Mouse (Mus musculus): ENCODE data around the gene Hyal1. TPM values are rescaled to one million over a fixed set of nuclear protein-coding genes. Genes with fewer than 3 reads are reported as not detected.
A peak's percentile ranks its signal among the peaks of the same experiment; 100 is the strongest.

Hyal1 gene
- total and polyA plus RNA-seq, 3 experiments = 0.40 to 0.59 TPM; not detected in 1

GRCm38 (mm10) chr9:107601275-107601674 is 24.5 kb downstream of the Hyal1 start:
- peaks cover 4 to 54% of the 10 kb centered on the region in 2 experiments for H3K36me3 ChIP-seq (replicated peaks in 1 of 2; ENCODE audit: control insufficient read depth in 1 of 2, insufficient read depth in 1 of 2, low read length in 1 of 2)
- dilution Hi-C loops (cut with MboI; ENCODE audit: extremely low pct_ligation_motif_present, extremely low pct_unique_long_range_greater_than_20kb, low sequenced_read_pairs) (no loop called here), in situ Hi-C loops (cut with MboI; ENCODE audit: low pct_ligation_motif_present, low pct_unique_long_range_greater_than_20kb, low sequenced_read_pairs) (no loop called here)
- H3K79me2 ChIP-seq (replicated peaks; ENCODE audit: control insufficient read depth, extremely low read depth, insufficient read depth, poor library complexity, severe bottlenecking) = no peaks in the 10 kb centered on the region
- no peak overlapping the region for H3K4me3 ChIP-seq (replicated peaks in 1 of 3; ENCODE audit: low read depth in 2 of 3, low read length in 2 of 3, poor library complexity in 1 of 3)
- H3K27ac ChIP-seq (ENCODE audit: insufficient read depth, low read depth) = no peak overlapping the region
- no peak overlapping the region for H3K9ac ChIP-seq (ENCODE audit: insufficient read depth, low read depth)
- no peak for TF ChIP-seq MYC (IDR thresholded peaks at IDR 0.05; ENCODE audit: low read depth, low read length)
- TF ChIP-seq ZNF384 (IDR thresholded peaks at IDR 0.05; ENCODE audit: low read depth, low read length) = no peak
- no peak overlapping the region for H3K4me2 ChIP-seq (ENCODE audit: insufficient read depth, low read depth, poor library complexity, severe bottlenecking)
- H3K4me1 ChIP-seq (ENCODE audit: control insufficient read depth in 1 of 2, insufficient read depth in 2 of 2) = peaks cover 27 to 48% of the 10 kb centered on the region in 2 experiments
- no peak for DNase-seq (ENCODE audit: extremely low read depth)
- H3K27me3 ChIP-seq (replicated peaks) = no peaks in the 10 kb centered on the region
- H3K9me3 ChIP-seq (replicated peaks; ENCODE audit: low read length) = no peaks in the 10 kb centered on the region

GRCm38 (mm10) chr9:107602068-107602648 is 25.4 kb downstream of the Hyal1 start:
- H3K4me2 ChIP-seq (ENCODE audit: insufficient read depth, low read depth, poor library complexity, severe bottlenecking) = 0 out of 2 replicates have a peak overlapping the region, but pooled peaks have one; percentile 0
- no peaks in the 10 kb centered on the region for H3K79me2 ChIP-seq (replicated peaks; ENCODE audit: control insufficient read depth, extremely low read depth, insufficient read depth, poor library complexity, severe bottlenecking)
- H3K4me1 ChIP-seq (ENCODE audit: control insufficient read depth in 1 of 2, insufficient read depth in 2 of 2) = peaks cover 27 to 52% of the 10 kb centered on the region in 2 experiments
- H3K27me3 ChIP-seq (replicated peaks) = no peaks in the 10 kb centered on the region
- H3K4me3 ChIP-seq (replicated peaks in 1 of 3; ENCODE audit: low read depth in 2 of 3, low read length in 2 of 3, poor library complexity in 1 of 3) = no peak overlapping the region
- peak; percentile 84 for DNase-seq (ENCODE audit: extremely low read depth)
- H3K9ac ChIP-seq (ENCODE audit: insufficient read depth, low read depth) = peak overlapping the region; percentile 16; the same call in 1 of the 2 replicates
- no peak overlapping the region for H3K27ac ChIP-seq (ENCODE audit: insufficient read depth, low read depth)
- in situ Hi-C loops (cut with MboI; ENCODE audit: low pct_ligation_motif_present, low pct_unique_long_range_greater_than_20kb, low sequenced_read_pairs) (no loop called here), dilution Hi-C loops (cut with MboI; ENCODE audit: extremely low pct_ligation_motif_present, extremely low pct_unique_long_range_greater_than_20kb, low sequenced_read_pairs) (no loop called here)
- no peaks in the 10 kb centered on the region for H3K9me3 ChIP-seq (replicated peaks; ENCODE audit: low read length)
- H3K36me3 ChIP-seq (replicated peaks in 1 of 2; ENCODE audit: control insufficient read depth in 1 of 2, insufficient read depth in 1 of 2, low read length in 1 of 2) = peaks cover 4 to 45% of the 10 kb centered on the region in 2 experiments
- TF ChIP-seq USF1 (IDR thresholded peaks at IDR 0.05; ENCODE audit: low read depth, low read length) = no peak
- TF ChIP-seq IRF4 (IDR thresholded peaks at IDR 0.05; ENCODE audit: low read depth, low read length) = peak; percentile 74
- TF ChIP-seq JUN (IDR thresholded peaks at IDR 0.05; ENCODE audit: insufficient read depth, low read depth, low read length) = no peak
- no peak for TF ChIP-seq E2F4 (IDR thresholded peaks at IDR 0.05; ENCODE audit: insufficient replicate concordance, low read depth, low read length)
- no peak for TF ChIP-seq CHD2 (IDR thresholded peaks at IDR 0.05; ENCODE audit: low read length)
- peak; percentile 19; the same call in 1 of the 2 replicates for TF ChIP-seq MXI1 (IDR thresholded peaks at IDR 0.05; ENCODE audit: low read depth, low read length)
- no peak for TF ChIP-seq TBP (conservative IDR thresholded peaks at IDR 0.05; ENCODE audit: low read depth, low read length)
- no peak for TF ChIP-seq MAZ (IDR thresholded peaks at IDR 0.05; ENCODE audit: low read depth, low read length)
- TF ChIP-seq ZKSCAN1 (IDR thresholded peaks at IDR 0.05; ENCODE audit: borderline replicate concordance, low read depth, low read length) = no peak
- no peak for TF ChIP-seq USF2 (conservative IDR thresholded peaks at IDR 0.05; ENCODE audit: low read depth, low read length)
- 0 out of 2 replicates have a peak, but pooled peaks have one; percentile 61 for TF ChIP-seq SIN3A (IDR thresholded peaks at IDR 0.05; ENCODE audit: low read length)
- peak; percentile 58 for TF ChIP-seq ELF1 (IDR thresholded peaks at IDR 0.05; ENCODE audit: low read depth, low read length)
- TF ChIP-seq NELFE (IDR thresholded peaks at IDR 0.05; ENCODE audit: low read depth, low read length) = no peak; the same call in 1 of the 2 replicates
- no peak for TF ChIP-seq GABPA (IDR thresholded peaks at IDR 0.05; ENCODE audit: insufficient replicate concordance, low read depth, low read length)
- peak; percentile 99 for TF ChIP-seq RAD21 (IDR thresholded peaks at IDR 0.05; ENCODE audit: low read depth, low read length)
- 0 out of 2 replicates have a peak, but pooled peaks have one; percentile 14 for TF ChIP-seq JUND (conservative IDR thresholded peaks at IDR 0.05; ENCODE audit: low read depth, low read length)
- peak; percentile 49; the same call in 1 of the 2 replicates for TF ChIP-seq MEF2A (IDR thresholded peaks at IDR 0.05; ENCODE audit: borderline replicate concordance, low read depth, low read length)
- no peak for TF ChIP-seq ZNF384 (IDR thresholded peaks at IDR 0.05; ENCODE audit: low read depth, low read length)
- TF ChIP-seq CHD1 (IDR thresholded peaks at IDR 0.05; ENCODE audit: low read depth, low read length) = no peak
- TF ChIP-seq PAX5 (IDR thresholded peaks at IDR 0.05; ENCODE audit: low read length) = no peak
- no peak for TF ChIP-seq EP300 (IDR thresholded peaks at IDR 0.05; ENCODE audit: low read length)
- TF ChIP-seq BHLHE40 (IDR thresholded peaks at IDR 0.05; ENCODE audit: low read depth, low read length) = peak; percentile 52; the same call in 1 of the 2 replicates
- TF ChIP-seq HCFC1 (IDR thresholded peaks at IDR 0.05; ENCODE audit: low read depth, low read length) = peak; percentile 37; the same call in 1 of the 2 replicates
- no peak for TF ChIP-seq UBTF (IDR thresholded peaks at IDR 0.05; ENCODE audit: low read depth, low read length)
- TF ChIP-seq RCOR1 (conservative IDR thresholded peaks at IDR 0.05; ENCODE audit: low read depth, low read length) = no peak
- no peak for TF ChIP-seq ETS1 (conservative IDR thresholded peaks at IDR 0.05; ENCODE audit: low read depth, low read length)
- peak; percentile 92 for TF ChIP-seq ZC3H11A (IDR thresholded peaks at IDR 0.05; ENCODE audit: low read depth, low read length)
- peak; percentile 58 for TF ChIP-seq TCF12 (IDR thresholded peaks at IDR 0.05; ENCODE audit: low read depth, low read length)
- TF ChIP-seq POLR2A (IDR thresholded peaks at IDR 0.05; ENCODE audit: low read depth, low read length) = peak; percentile 33; the same call in 1 of the 2 replicates
- no peak for TF ChIP-seq MAFK (IDR thresholded peaks at IDR 0.05; ENCODE audit: insufficient replicate concordance, low read length)
- TF ChIP-seq SMC3 (IDR thresholded peaks at IDR 0.05; ENCODE audit: low read depth, low read length) = peak; percentile 98
